Mouse (Mus musculus) adrenal gland, adult 8-10 months (tissue): ENCODE data around the gene Ndrg3. TPM values are rescaled to one million over a fixed set of nuclear protein-coding genes. Genes with fewer than 3 reads are reported as not detected.
"Not testable (repeated sequence)": the region's sequence is repeated elsewhere in the genome, so short reads cannot be mapped to it uniquely, and the experiment has no call there.

ENCODE experiments used
- DNase-seq: peaks from one replicate; pipeline ENCODE4 v3.0.0; 2022
- total RNA-seq, 4 experiments: library from RNA; stranded (reverse); gene quantifications; 2 replicates each; pipeline ENCODE4 v1.2.4; 2022

The Ndrg3 gene
- total RNA-seq, 4 experiments from 2014 or later, result 54.3 to 81.0 (median 75.3) TPM

- DNase-seq, result no peak
Measured at GRCm38 (mm10) chr2:156933426-156933825, 58.4 kb downstream of the Ndrg3 start.

DNA sequence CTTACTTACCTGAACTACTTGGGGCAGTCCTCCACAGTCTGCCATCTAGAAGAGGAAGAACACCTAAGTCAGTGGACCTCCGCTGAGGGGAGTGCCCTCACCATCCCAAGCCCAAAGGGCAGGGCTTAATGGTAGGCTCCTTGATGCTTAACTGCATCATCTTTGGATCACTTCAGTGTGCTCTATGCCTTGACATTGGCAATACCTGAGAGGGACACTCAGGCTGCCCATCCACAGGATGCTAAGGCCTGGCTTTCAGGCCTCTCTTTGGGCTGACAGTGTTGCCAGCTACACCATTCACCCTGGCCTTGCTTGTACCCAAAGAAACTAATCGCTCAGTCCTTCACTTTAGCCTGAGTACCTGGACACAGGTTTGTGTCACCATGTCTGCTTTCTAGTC lies 60.4 kb downstream of the Ndrg3 start:
- DNase-seq, result no peak

DNA sequence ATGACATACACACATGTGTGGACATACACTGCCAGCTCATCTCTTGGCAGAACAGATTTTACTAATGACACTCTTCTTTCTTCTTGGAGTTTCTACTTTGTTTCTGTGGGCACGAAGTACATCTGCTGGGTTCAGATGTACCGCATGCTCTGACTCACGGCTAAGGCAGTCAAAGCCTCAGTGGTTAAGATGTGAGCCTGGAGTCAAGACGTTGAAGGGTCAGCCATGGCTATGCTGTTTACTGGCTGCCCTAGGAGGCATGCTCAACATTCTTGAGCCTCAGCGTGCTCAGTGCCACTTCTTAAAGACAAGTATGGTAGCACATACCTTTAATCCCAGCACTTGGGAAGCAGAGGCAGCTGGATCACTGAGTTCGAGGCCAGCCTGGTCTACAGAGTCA lies 61.3 kb downstream of the Ndrg3 start:
- DNase-seq, result no peak

- no peak for DNase-seq
Measured at GRCm38 (mm10) chr2:156929519-156930120, 62.2 kb downstream of the Ndrg3 start.

DNA sequence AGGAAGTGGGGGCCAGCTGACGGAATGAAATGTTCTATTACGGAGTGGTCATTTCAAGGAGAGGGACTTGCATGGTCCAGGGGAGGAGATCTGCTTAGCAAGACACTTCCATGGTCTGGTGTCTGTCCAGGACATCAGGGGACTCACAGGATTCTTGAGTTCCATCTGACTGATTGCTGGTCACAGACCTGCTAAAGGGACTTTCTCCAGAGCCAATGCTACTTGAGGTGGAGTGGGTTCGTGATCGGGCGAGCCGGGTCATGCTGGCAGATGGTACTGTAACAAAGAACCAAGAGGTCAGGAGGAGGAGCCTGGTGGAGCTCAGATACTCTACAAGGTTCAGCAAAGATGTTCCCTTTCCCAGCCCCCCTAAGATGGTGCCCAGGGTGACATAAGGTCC lies 63.2 kb downstream of the Ndrg3 start:
- DNase-seq, result no peak

GRCm38 (mm10) chr2:156927663-156928062 lies 64.2 kb downstream of the Ndrg3 start:
- no peak for DNase-seq

DNA sequence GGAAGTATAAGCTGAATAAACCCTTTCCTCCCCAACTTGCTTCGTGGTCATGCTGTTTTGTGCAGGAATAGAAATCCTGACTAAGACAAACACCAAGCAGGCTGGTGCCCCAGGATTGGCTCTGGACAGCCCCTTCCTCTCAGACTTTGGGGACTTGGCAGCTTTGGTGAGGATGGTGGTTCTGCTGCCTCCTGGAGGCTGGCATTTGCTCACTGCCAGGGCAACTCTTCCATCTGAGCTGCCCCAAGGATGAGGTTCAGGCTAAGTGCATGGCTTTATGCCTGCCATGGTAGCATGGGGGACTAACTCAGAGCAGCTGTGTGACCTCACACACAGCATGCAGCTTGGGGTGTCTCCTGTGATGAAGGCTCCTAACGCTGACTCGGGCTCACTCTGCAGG lies 66.2 kb downstream of the Ndrg3 start:
- not testable (repeated sequence) for DNase-seq

- DNase-seq, result not testable (repeated sequence)
Measured at GRCm38 (mm10) chr2:156925075-156925474, 66.8 kb downstream of the Ndrg3 start.

GRCm38 (mm10) chr2:156924210-156924898 lies 67.5 kb downstream of the Ndrg3 start:
- DNase-seq, result no peak

DNA sequence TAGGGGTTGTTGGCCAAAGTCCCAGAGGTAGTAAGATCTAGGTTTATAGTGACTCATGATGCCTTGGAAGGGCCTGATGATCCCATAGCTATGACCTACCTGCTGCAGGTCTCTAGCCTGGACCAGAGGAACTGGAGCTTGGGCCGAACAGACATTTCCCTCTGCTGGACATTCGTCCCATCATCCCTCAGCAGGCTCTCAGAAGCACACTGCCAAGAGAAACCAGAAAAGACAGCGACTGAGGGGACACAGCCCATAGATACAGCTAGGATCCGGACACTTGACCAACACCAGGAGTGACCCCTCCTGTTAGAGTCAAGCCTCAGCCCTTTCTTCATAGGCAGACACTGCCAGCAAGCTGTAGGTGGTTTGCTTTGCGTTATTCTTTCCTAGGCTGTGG lies 68.8 kb downstream of the Ndrg3 start:
- no peak for DNase-seq

DNA sequence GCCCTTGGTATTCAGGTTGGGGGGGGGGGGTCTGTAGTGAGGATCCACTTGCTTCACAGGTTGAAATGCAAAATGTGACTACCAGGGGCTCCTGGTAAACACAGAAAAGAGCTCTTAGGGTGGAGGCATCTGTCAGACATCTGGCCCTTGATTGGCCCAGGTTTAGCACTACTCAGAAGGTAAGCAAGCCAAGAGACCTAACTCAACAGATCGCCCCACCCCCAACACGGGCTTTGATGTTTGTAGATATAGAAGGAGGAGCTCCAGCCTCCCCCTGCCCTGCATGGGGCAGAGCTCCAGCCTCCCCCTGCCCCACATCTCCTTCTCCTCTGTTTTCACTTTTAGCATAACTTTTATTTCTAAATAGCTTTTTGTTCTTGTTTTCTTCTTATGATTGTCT lies 72.1 kb downstream of the Ndrg3 start:
- DNase-seq, result no peak

DNA sequence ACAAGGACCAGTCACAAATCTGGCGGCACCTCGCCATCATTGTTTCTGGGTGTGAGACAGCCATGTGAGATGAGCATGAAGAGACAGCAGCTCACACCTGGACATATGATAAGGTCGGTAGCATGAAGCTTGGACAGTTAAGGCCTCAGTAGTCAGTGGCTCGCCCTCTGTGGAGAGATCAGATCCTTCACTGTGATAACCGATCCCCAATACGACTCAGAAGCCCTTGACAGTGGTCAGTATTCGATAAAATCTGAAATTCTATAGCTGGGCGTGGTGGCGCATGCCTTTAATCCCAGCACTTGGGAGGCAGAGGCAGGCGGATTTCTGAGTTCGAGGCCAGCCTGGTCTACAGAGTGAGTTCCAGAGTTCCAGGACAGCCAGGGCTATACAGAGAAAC lies 72.7 kb downstream of the Ndrg3 start:
- DNase-seq, result not testable (repeated sequence)

GRCm38 (mm10) chr2:156918562-156918961 lies 73.3 kb downstream of the Ndrg3 start:
- no peak for DNase-seq

DNA sequence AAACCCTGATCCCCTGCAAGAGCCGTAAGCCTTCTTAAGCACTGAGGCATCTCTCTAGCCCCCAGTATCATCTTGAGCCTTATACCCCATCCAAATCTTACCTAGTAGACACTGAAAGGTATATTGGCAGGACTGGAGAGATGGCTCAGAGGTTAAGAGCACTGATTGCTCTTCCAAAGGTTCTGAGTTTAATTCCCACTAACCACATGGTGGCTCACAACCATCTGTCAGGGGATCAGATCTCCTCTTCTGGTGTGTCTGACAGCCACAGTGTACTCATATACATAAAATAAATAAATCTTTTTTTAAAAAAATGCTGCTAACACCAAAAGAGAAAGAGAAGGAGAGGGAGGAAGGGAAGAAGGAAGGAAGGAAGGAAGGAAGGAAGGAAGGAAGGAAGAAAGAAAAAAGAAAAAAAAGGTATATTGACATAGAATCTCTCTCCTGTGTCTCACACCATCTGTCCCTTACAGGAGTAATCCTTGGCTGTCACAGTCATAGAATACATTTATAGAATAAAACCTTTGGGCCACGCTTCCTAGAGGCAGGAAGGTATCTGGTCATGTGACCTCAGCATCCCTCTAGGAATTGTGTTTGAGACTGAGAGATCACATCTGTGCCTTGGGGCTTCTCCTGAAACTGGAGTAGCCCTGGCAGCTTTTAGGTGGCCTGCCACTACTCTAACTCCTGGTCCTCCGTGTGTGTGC lies 75.3 kb downstream of the Ndrg3 start:
- no peak for DNase-seq

GRCm38 (mm10) chr2:156915559-156915958 lies 76.3 kb downstream of the Ndrg3 start:
- DNase-seq, result no peak

DNA sequence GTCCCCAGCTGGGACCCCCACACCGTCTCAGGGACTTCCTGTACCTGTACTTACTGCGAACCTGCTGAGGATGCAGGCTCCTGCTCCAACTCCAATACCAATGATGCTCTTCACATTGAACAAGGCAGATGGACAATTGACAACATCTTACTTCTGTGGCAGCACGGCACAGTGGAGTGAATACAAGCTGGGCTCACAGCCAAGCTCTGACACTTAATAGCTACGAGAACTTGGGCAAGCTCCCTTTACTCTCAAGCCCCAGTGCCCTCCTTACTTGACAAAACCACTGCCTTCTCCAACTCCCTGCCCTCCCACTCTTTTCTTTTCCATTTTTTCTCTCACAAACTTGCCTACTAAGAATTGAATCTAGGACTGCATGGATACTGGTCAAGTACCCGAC lies 78.7 kb downstream of the Ndrg3 start:
- DNase-seq, result no peak

GRCm38 (mm10) chr2:156905931-156906330 lies 85.9 kb downstream of the Ndrg3 start:
- not testable (repeated sequence) for DNase-seq

GRCm38 (mm10) chr2:156904976-156905717 lies 86.7 kb downstream of the Ndrg3 start:
- DNase-seq, result peak; percentile 28

DNA sequence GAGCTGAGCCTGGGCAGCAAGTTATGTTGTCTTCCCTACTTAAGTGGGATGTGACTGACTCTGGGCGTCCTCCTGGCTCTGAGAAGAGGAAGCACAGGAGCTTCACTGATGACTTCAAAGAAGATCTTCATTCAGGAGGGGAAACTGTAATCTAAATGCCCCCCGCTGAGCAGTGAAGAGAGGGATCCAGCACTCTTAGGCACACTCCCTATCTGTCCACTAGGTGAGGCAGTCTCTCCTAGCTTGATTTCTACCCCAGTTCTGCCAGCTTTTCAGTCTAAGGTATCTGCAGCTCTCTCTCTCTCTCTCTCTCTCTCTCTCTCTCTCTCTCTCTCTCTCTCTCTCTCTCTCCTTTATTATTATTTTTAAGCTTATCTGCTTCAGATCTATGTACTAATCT lies 88.5 kb downstream of the Ndrg3 start:
- DNase-seq, result no peak

DNA sequence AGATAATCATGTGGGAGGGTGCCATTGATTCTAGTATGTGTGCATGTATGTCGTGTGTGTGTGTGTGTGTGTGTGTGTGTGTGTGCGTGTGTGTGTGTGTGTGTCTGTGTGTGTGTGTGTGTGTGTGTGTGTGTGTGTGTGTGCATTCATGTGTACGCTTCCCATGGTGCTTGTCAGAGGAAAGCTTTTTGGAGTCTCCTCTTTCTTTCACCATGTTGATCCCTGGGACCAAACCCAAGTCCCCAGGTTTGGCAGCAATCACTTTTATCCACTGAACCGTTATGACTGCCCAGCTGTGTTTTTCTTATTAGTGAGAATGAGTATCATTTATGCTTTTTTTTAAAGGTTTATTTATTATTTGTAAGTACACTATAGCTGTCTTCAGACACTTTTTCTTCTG lies 89.4 kb downstream of the Ndrg3 start:
- not testable (repeated sequence) for DNase-seq

GRCm38 (mm10) chr2:156901883-156902282 lies 90.0 kb downstream of the Ndrg3 start:
- no peak for DNase-seq

GRCm38 (mm10) chr2:156901344-156901743 lies 90.5 kb downstream of the Ndrg3 start:
- DNase-seq, result no peak

- no peak for DNase-seq
Measured at GRCm38 (mm10) chr2:156899184-156899583, 92.7 kb downstream of the Ndrg3 start.
